Mouse (Mus musculus): ENCODE measurements around the gene Setd3. TPM values are rescaled to one million over a fixed set of nuclear protein-coding genes. Genes with fewer than 3 reads are reported as not detected.

The Setd3 gene
- polyA plus RNA-seq, 1 experiment: 38.5 TPM

DNA sequence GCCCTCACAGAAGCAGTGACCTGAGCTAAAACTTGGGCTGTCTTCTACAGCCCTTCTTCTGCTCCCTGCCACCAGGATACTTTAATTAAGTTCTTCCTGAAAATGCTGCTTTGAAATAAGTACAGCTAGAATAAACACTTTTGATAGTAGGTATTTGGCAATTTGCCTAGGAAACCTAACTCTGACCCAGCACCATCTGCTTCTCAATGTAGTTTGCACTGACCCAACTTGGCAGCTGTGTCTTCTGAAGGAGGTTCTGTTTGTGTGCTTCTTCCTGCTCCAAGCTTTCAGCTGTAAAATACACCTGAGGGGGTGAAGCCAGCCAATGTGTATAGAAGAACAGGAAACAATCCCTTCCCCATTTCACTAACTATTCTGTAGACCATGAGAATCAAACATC, 7.8 kb downstream of the Setd3 start:
- Histone ChIP-seq H3K27me3 (replicated peaks; ENCODE audit: control insufficient read depth, insufficient read depth, low read length) (no peaks in the 10 kb centered on the region), H3K36me3 (ENCODE audit: control insufficient read depth, insufficient read depth, low read length) (no peaks in the 10 kb centered on the region), H3K4me1 (ENCODE audit: control insufficient read depth, insufficient read depth, low read length) (peaks cover 24% of the 10 kb centered on the region), H3K4me3 (ENCODE audit: insufficient read depth, low read depth, low read length) (no peak overlapping the region), H3K27ac (ENCODE audit: insufficient read depth, low read depth, low read length) (no peak overlapping the region)
- peak; percentile 23 for DNase-seq
- TF ChIP-seq POLR2A (IDR thresholded peaks at IDR 0.05; ENCODE audit: low read depth, low read length): no peak
- TF ChIP-seq CTCF (conservative IDR thresholded peaks at IDR 0.05; ENCODE audit: insufficient read depth, insufficient read length, low read depth, low read length): no peak

DNA sequence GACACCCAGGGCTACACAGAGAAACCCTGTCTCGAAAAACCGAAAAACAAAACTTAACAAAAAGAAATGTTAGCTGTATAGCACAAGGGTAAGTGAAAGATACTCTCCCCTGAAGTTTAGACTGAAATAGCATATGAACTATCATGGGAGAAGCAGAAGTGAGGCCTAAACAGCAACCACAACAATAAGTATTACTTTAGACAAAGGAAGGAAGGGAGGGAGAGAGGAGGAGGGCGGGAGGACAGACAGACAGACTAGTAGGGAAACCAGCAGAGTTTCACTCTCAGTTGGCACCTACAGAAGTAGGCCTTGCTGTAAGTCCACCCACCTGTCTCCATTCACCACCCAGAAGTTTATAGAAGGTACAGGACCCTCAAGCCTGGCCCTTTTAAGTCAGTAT, 8.6 kb downstream of the Setd3 start:
- no peak for TF ChIP-seq POLR2A (IDR thresholded peaks at IDR 0.05; ENCODE audit: low read depth, low read length)
- no peak for TF ChIP-seq CTCF (conservative IDR thresholded peaks at IDR 0.05; ENCODE audit: insufficient read depth, insufficient read length, low read depth, low read length)
- no peaks in the 10 kb centered on the region for H3K27me3 ChIP-seq (replicated peaks; ENCODE audit: control insufficient read depth, insufficient read depth, low read length)
- no peak overlapping the region for H3K4me3 ChIP-seq (ENCODE audit: insufficient read depth, low read depth, low read length)
- peaks cover 22% of the 10 kb centered on the region for H3K4me1 ChIP-seq (ENCODE audit: control insufficient read depth, insufficient read depth, low read length)
- no peaks in the 10 kb centered on the region for H3K36me3 ChIP-seq (ENCODE audit: control insufficient read depth, insufficient read depth, low read length)
- H3K27ac ChIP-seq (ENCODE audit: insufficient read depth, low read depth, low read length): no peak overlapping the region
- WGBS: 90% methylated on average over 3 of the region's 3 CpGs
- no peak for DNase-seq

DNA sequence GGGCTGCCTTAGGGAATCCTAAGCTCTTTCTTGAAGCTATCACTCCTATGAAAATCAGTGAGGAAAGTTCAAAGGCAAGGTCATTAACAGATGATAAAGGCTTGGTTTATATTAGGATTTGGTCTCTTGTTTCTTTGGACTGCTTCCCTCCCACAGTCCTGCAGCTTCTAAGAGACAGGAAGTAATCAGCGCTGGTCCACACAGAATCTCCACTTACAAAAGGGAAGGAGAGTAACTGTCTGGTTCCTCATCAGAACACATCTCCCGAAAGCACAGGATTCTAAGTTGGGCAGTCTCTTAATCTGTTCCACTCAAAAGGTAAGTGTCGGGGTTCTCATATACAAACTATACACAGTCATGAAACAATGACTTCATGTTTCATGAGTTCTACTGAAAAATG, 10.2 kb downstream of the Setd3 start:
- no peak for TF ChIP-seq CTCF (conservative IDR thresholded peaks at IDR 0.05; ENCODE audit: insufficient read depth, insufficient read length, low read depth, low read length)
- no peak for TF ChIP-seq POLR2A (IDR thresholded peaks at IDR 0.05; ENCODE audit: low read depth, low read length)
- H3K27ac ChIP-seq (ENCODE audit: insufficient read depth, low read depth, low read length): no peak overlapping the region
- peaks cover 22% of the 10 kb centered on the region for H3K4me1 ChIP-seq (ENCODE audit: control insufficient read depth, insufficient read depth, low read length)
- 47% methylated on average over 3 of the region's 3 CpGs for WGBS
- no peak overlapping the region for H3K4me3 ChIP-seq (ENCODE audit: insufficient read depth, low read depth, low read length)
- no peaks in the 10 kb centered on the region for H3K36me3 ChIP-seq (ENCODE audit: control insufficient read depth, insufficient read depth, low read length)
- DNase-seq: no peak
- H3K27me3 ChIP-seq (replicated peaks; ENCODE audit: control insufficient read depth, insufficient read depth, low read length): no peaks in the 10 kb centered on the region

DNA sequence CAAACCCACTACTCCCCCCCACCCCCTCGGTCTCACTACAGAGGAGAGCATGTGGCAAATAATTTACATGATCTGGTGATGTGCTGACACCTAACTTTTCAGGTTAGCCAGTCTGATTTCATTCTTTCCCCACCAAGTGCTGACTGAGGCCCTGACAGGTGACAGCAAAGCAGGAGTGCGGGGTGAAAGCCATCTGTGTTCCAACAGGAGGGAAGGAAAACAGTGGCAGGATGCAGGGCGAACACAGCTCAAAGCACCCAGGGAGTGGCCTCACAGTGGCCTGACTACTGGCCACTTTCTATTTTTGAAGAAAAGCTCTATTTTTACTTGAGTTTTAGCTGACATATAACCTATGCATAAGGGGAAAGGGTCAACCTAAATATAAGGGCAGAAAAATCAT, 15.4 kb downstream of the Setd3 start:
- WGBS: 56% methylated on average over 3 of the region's 3 CpGs
- Histone ChIP-seq H3K4me1 (ENCODE audit: control insufficient read depth, insufficient read depth, low read length) (0 out of 2 replicates have a peak, but pooled peaks cover 3% of the 10 kb centered on the region), H3K27ac (ENCODE audit: insufficient read depth, low read depth, low read length) (no peak overlapping the region), H3K27me3 (replicated peaks; ENCODE audit: control insufficient read depth, insufficient read depth, low read length) (no peaks in the 10 kb centered on the region), H3K36me3 (ENCODE audit: control insufficient read depth, insufficient read depth, low read length) (no peaks in the 10 kb centered on the region; the same call in 1 of the 2 replicates), H3K4me3 (ENCODE audit: insufficient read depth, low read depth, low read length) (no peak overlapping the region)
- TF ChIP-seq CTCF (conservative IDR thresholded peaks at IDR 0.05; ENCODE audit: insufficient read depth, insufficient read length, low read depth, low read length): no peak
- TF ChIP-seq POLR2A (IDR thresholded peaks at IDR 0.05; ENCODE audit: low read depth, low read length): no peak
- DNase-seq: no peak

DNA sequence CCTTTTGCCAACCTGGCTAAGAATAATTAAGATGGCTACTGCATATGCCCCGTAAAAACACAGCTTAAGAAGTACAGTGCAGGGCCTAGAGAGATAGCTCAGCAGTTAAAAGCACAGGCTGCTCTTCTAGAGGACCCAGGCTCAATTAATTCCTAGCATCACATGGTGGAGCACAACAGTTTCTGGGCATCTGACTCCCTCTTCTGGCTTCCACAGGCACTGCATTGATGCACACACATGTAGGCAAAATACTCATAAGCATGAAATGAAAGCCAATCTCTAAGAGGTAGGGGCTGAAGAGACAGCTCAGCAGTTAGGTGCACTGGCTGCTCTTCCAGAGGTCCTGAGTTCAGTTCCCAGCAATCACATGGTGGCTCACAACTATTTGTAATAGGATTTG, 17.1 kb downstream of the Setd3 start:
- Histone ChIP-seq H3K4me3 (ENCODE audit: insufficient read depth, low read depth, low read length) (no peak overlapping the region), H3K27me3 (replicated peaks; ENCODE audit: control insufficient read depth, insufficient read depth, low read length) (no peaks in the 10 kb centered on the region), H3K36me3 (ENCODE audit: control insufficient read depth, insufficient read depth, low read length) (no peaks in the 10 kb centered on the region; the same call in 1 of the 2 replicates), H3K27ac (ENCODE audit: insufficient read depth, low read depth, low read length) (no peak overlapping the region), H3K4me1 (ENCODE audit: control insufficient read depth, insufficient read depth, low read length) (0 out of 2 replicates have a peak, but pooled peaks cover 3% of the 10 kb centered on the region)
- WGBS: 94% methylated on average over 1 of the region's 1 CpGs
- no peak for TF ChIP-seq POLR2A (IDR thresholded peaks at IDR 0.05; ENCODE audit: low read depth, low read length)
- peak; percentile 61 for TF ChIP-seq CTCF (conservative IDR thresholded peaks at IDR 0.05; ENCODE audit: insufficient read depth, insufficient read length, low read depth, low read length)
- DNase-seq: peak; percentile 27

DNA sequence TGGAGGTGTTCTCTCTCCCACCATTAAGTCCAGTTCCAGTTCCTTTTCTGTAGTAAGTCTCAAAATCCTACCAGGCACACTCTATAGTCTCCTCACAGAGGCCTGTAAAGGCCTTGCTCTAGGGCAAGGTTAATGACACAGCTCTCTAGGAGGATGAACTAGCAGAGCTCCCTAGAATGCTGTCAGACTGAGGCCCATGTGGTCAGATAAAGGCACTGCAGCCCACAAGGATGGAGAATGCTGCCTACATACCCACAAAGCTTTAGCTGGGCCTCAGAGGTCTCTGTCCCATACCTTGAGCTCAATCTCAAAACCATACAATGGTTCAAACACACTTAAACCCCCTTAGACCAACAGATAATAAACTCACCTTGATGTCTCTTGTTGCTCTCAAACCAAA, 19.3 kb downstream of the Setd3 start:
- H3K36me3 ChIP-seq (ENCODE audit: control insufficient read depth, insufficient read depth, low read length): no peaks in the 10 kb centered on the region; the same call in none of the 2 replicates
- TF ChIP-seq POLR2A (IDR thresholded peaks at IDR 0.05; ENCODE audit: low read depth, low read length): no peak
- TF ChIP-seq CTCF (conservative IDR thresholded peaks at IDR 0.05; ENCODE audit: insufficient read depth, insufficient read length, low read depth, low read length): no peak
- no peaks in the 10 kb centered on the region for H3K4me1 ChIP-seq (ENCODE audit: control insufficient read depth, insufficient read depth, low read length)
- no peak overlapping the region for H3K4me3 ChIP-seq (ENCODE audit: insufficient read depth, low read depth, low read length)
- no peak for DNase-seq
- no peaks in the 10 kb centered on the region for H3K27me3 ChIP-seq (replicated peaks; ENCODE audit: control insufficient read depth, insufficient read depth, low read length)
- no peak overlapping the region for H3K27ac ChIP-seq (ENCODE audit: insufficient read depth, low read depth, low read length)

DNA sequence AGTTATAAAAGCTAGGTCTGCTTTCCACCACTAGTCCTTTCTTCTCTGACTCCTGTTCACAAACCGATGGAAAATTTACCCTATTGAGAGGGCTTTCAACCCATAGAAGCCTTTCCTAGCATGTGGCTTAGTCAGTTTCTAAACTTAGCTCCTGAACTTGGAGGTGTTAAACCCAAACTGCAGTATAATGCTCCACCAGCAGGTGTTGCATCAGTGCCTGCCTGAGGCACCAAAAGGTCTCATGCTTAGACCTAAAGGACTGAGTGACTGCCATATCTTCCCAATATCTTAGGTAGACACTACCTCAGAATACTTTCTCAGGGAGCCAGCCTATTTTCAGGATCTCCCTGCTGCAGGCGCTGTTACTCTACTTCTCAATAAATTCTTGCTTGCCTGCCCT, 26.4 kb downstream of the Setd3 start:
- no peak overlapping the region for H3K27ac ChIP-seq (ENCODE audit: insufficient read depth, low read depth, low read length)
- H3K36me3 ChIP-seq (ENCODE audit: control insufficient read depth, insufficient read depth, low read length): no peaks in the 10 kb centered on the region; the same call in 1 of the 2 replicates
- 97% methylated on average over 2 of the region's 2 CpGs for WGBS
- DNase-seq: no peak
- no peaks in the 10 kb centered on the region for H3K27me3 ChIP-seq (replicated peaks; ENCODE audit: control insufficient read depth, insufficient read depth, low read length)
- H3K4me1 ChIP-seq (ENCODE audit: control insufficient read depth, insufficient read depth, low read length): peaks cover 1% of the 10 kb centered on the region; the same call in 1 of the 2 replicates
- TF ChIP-seq CTCF (conservative IDR thresholded peaks at IDR 0.05; ENCODE audit: insufficient read depth, insufficient read length, low read depth, low read length): peak; percentile 36
- no peak for TF ChIP-seq POLR2A (IDR thresholded peaks at IDR 0.05; ENCODE audit: low read depth, low read length)
- no peak overlapping the region for H3K4me3 ChIP-seq (ENCODE audit: insufficient read depth, low read depth, low read length)
